Mouse (Mus musculus) limb, embryonic 12.5 days (tissue): ENCODE data around the gene Syde1. TPM values are rescaled to one million over a fixed set of nuclear protein-coding genes. Genes with fewer than 3 reads are reported as not detected.
"Not testable (repeated sequence)": the region's sequence is repeated elsewhere in the genome, so short reads cannot be mapped to it uniquely, and the experiment has no call there.

Experiments
- ATAC-seq: fragments of 200-750 bp; cut with Nextera tagmentation; 2 replicates; pipeline ENCODE4 v1.8.0; 2017; ENCODE audit warnings: low read depth, moderate TSS enrichment; ENCODE audit not compliant: insufficient number of reproducible peaks, insufficient read depth, low FRiP score, low TSS enrichment
- H3K27ac ChIP-seq: fragments of 300-500 bp; sonication (generic); 2 replicates; pipeline ENCODE4 v1.5.1; 2016; ENCODE audit warnings: mild to moderate bottlenecking, moderate library complexity
- H3K27me3 ChIP-seq: fragments of 300-500 bp; sonication (generic); 2 replicates; pipeline ENCODE4 v1.6.1; 2016; ENCODE audit warnings: mild to moderate bottlenecking, moderate library complexity
- H3K36me3 ChIP-seq: fragments of 300-500 bp; sonication (generic); 2 replicates; pipeline ENCODE4 v1.6.1; 2016; ENCODE audit warnings: mild to moderate bottlenecking, moderate library complexity
- H3K4me1 ChIP-seq: fragments of 300-500 bp; sonication (generic); replicated peaks from 2 replicates; pipeline ENCODE4 v1.6.1; 2016
- H3K4me2 ChIP-seq: fragments of 300-500 bp; sonication (generic); 2 replicates; pipeline ENCODE4 v1.6.1; 2016; ENCODE audit warnings: mild to moderate bottlenecking, moderate library complexity
- H3K4me3 ChIP-seq: fragments of 300-500 bp; sonication (generic); replicated peaks from 2 replicates; pipeline ENCODE4 v1.5.1; 2016; ENCODE audit warnings: mild to moderate bottlenecking
- H3K9ac ChIP-seq: fragments of 300-500 bp; sonication (generic); replicated peaks from 2 replicates; pipeline ENCODE4 v1.6.1; 2016; ENCODE audit warnings: mild to moderate bottlenecking, moderate library complexity
- H3K9me3 ChIP-seq: fragments of 300-500 bp; sonication (generic); 2 replicates; pipeline ENCODE4 v1.6.1; 2016; ENCODE audit warnings: mild to moderate bottlenecking, moderate library complexity
- WGBS: fragments of 180-500 bp; shearing (Covaris S2); methylation state at CpG from one replicate; pipeline ENCODE4 v1.1.7; 2016; 5-methylcytosine and 5-hydroxymethylcytosine counted together
- polyA plus RNA-seq: library from polyadenylated mRNA; unstranded; fragments of >200 nt; fragmentation: Nextera tagmentation; extraction: Ambion mirVana; gene quantifications from 2 replicates; pipeline ENCODE4 v1.2.1, GENCODE M21; 2016

Syde1 gene
- 19.0 and 19.7 TPM in 2 replicates for polyA plus RNA-seq

GRCm38 (mm10) chr10:78591406-78592328, at the start of gene Syde1:
Gene Syde1, minus strand, starts transcription at chr10:78591964.
- H3K27ac ChIP-seq, result peak within 1 kb of the TSS; percentile 88
- 5% methylated on average over 34 of the region's 54 CpGs for WGBS
- H3K9me3 ChIP-seq, result no peaks in the 10 kb centered on the region
- H3K27me3 ChIP-seq, result no peaks in the 10 kb centered on the region
- H3K4me1 ChIP-seq, result peaks cover 14% of the 10 kb centered on the region
- peak within 1 kb of the TSS; percentile 63 for H3K4me2 ChIP-seq
- H3K36me3 ChIP-seq, result peaks cover 32% of the 10 kb centered on the region
- peak within 1 kb of the TSS; percentile 86 for H3K9ac ChIP-seq
- H3K4me3 ChIP-seq, result peak within 1 kb of the TSS; percentile 74
- ATAC-seq, result peak; percentile 77

- H3K4me2 ChIP-seq, result peak overlapping the region; percentile 21; the same call in 1 of the 2 replicates
- H3K36me3 ChIP-seq, result no peaks in the 10 kb centered on the region
- H3K4me3 ChIP-seq, result no peak overlapping the region
- no peak overlapping the region for H3K9ac ChIP-seq
- ATAC-seq, result no peak
- WGBS, result 14% methylated on average over 6 of the region's 6 CpGs
- no peaks in the 10 kb centered on the region for H3K4me1 ChIP-seq
- H3K9me3 ChIP-seq, result no peaks in the 10 kb centered on the region
- no peak overlapping the region for H3K27ac ChIP-seq
- no peaks in the 10 kb centered on the region; the same call in 1 of the 2 replicates for H3K27me3 ChIP-seq
Measured at GRCm38 (mm10) chr10:78632311-78632710, 40.5 kb upstream of the Syde1 start.

GRCm38 (mm10) chr10:78630194-78630593, 38.4 kb upstream of the Syde1 start:
- H3K27ac ChIP-seq, result no peak overlapping the region
- ATAC-seq, result no peak
- no peak overlapping the region for H3K9ac ChIP-seq
- H3K4me1 ChIP-seq, result no peaks in the 10 kb centered on the region
- no peak overlapping the region for H3K4me2 ChIP-seq
- no peak overlapping the region for H3K4me3 ChIP-seq
- H3K36me3 ChIP-seq, result no peaks in the 10 kb centered on the region
- H3K27me3 ChIP-seq, result no peaks in the 10 kb centered on the region; the same call in 1 of the 2 replicates
- H3K9me3 ChIP-seq, result no peaks in the 10 kb centered on the region
- WGBS, result 82% methylated on average over 4 of the region's 4 CpGs

- H3K4me1 ChIP-seq, result not testable (repeated sequence)
Measured at GRCm38 (mm10) chr10:78623143-78623542, 31.4 kb upstream of the Syde1 start.

GRCm38 (mm10) chr10:78617974-78618373, 26.2 kb upstream of the Syde1 start, which contains the start of gene Olfr1357:
Gene Olfr1357, minus strand, starts transcription at chr10:78618074.
- Histone ChIP-seq H3K27ac (no peak within 1 kb of the TSS), H3K9ac (no peak within 1 kb of the TSS), H3K4me2 (no peak within 1 kb of the TSS), H3K36me3 (no peaks in the 10 kb centered on the region), H3K4me3 (no peak within 1 kb of the TSS), H3K4me1 (no peaks in the 10 kb centered on the region), H3K9me3 (no peaks in the 10 kb centered on the region), H3K27me3 (no peaks in the 10 kb centered on the region)
- 89% methylated on average over 1 of the region's 1 CpGs for WGBS
- ATAC-seq, result no peak

More at GRCm38 (mm10) chr10:78623143-78623542, 31.4 kb upstream of the Syde1 start:
- H3K4me2 ChIP-seq, H3K27me3 ChIP-seq, H3K4me3 ChIP-seq, H3K36me3 ChIP-seq, H3K9ac ChIP-seq, H3K27ac ChIP-seq, ATAC-seq, H3K9me3 ChIP-seq: not testable (repeated sequence)
- 84% methylated on average over 3 of the region's 3 CpGs for WGBS

GRCm38 (mm10) chr10:78607602-78608001, 15.8 kb upstream of the Syde1 start:
- H3K4me1 ChIP-seq, result no peaks in the 10 kb centered on the region
- WGBS, result 67% methylated on average over 3 of the region's 3 CpGs
- no peak overlapping the region for H3K4me3 ChIP-seq
- H3K27ac ChIP-seq, result no peak overlapping the region
- H3K4me2 ChIP-seq, result no peak overlapping the region
- H3K27me3 ChIP-seq, result no peaks in the 10 kb centered on the region
- H3K36me3 ChIP-seq, result no peaks in the 10 kb centered on the region
- no peak for ATAC-seq
- no peaks in the 10 kb centered on the region for H3K9me3 ChIP-seq
- H3K9ac ChIP-seq, result no peak overlapping the region

- H3K27me3 ChIP-seq, result no peaks in the 10 kb centered on the region
- WGBS, result 51% methylated on average over 3 of the region's 3 CpGs
- no peak overlapping the region for H3K4me3 ChIP-seq
- no peaks in the 10 kb centered on the region for H3K9me3 ChIP-seq
- H3K4me1 ChIP-seq, result no peaks in the 10 kb centered on the region
- no peak for ATAC-seq
- H3K36me3 ChIP-seq, result no peaks in the 10 kb centered on the region
- H3K27ac ChIP-seq, result no peak overlapping the region
- H3K4me2 ChIP-seq, result no peak overlapping the region
- no peak overlapping the region for H3K9ac ChIP-seq
Measured at GRCm38 (mm10) chr10:78605080-78605479, 13.3 kb upstream of the Syde1 start.

GRCm38 (mm10) chr10:78599865-78600264, 8.1 kb upstream of the Syde1 start:
- Histone ChIP-seq H3K4me1 (no peaks in the 10 kb centered on the region), H3K4me2 (no peak overlapping the region), H3K36me3 (no peaks in the 10 kb centered on the region), H3K27me3 (no peaks in the 10 kb centered on the region), H3K4me3 (no peak overlapping the region), H3K9ac (no peak overlapping the region), H3K9me3 (no peaks in the 10 kb centered on the region), H3K27ac (no peak overlapping the region)
- no peak for ATAC-seq
- WGBS, result 88% methylated on average over 5 of the region's 5 CpGs

- Histone ChIP-seq H3K27me3 (no peaks in the 10 kb centered on the region), H3K4me1 (peaks cover 14% of the 10 kb centered on the region), H3K9me3 (no peaks in the 10 kb centered on the region), H3K4me2 (no peak overlapping the region), H3K9ac (no peak overlapping the region), H3K27ac (no peak overlapping the region), H3K36me3 (peaks cover 5% of the 10 kb centered on the region), H3K4me3 (no peak overlapping the region)
- no peak for ATAC-seq
Measured at GRCm38 (mm10) chr10:78594566-78594965, 2.8 kb upstream of the Syde1 start.

GRCm38 (mm10) chr10:78594157-78594556, 2.4 kb upstream of the Syde1 start:
- Histone ChIP-seq H3K27ac (no peak overlapping the region), H3K36me3 (peaks cover 9% of the 10 kb centered on the region), H3K9ac (no peak overlapping the region), H3K4me1 (peaks cover 14% of the 10 kb centered on the region), H3K4me2 (no peak overlapping the region), H3K27me3 (no peaks in the 10 kb centered on the region), H3K4me3 (no peak overlapping the region), H3K9me3 (no peaks in the 10 kb centered on the region)
- ATAC-seq, result no peak
- WGBS, result 71% methylated on average over 6 of the region's 6 CpGs

GRCm38 (mm10) chr10:78593736-78594135, 2.0 kb upstream of the Syde1 start:
- no peaks in the 10 kb centered on the region for H3K9me3 ChIP-seq
- H3K27me3 ChIP-seq, result no peaks in the 10 kb centered on the region
- peaks cover 14% of the 10 kb centered on the region for H3K4me1 ChIP-seq
- H3K27ac ChIP-seq, result no peak overlapping the region
- ATAC-seq, result no peak
- H3K36me3 ChIP-seq, result peaks cover 13% of the 10 kb centered on the region
- H3K4me2 ChIP-seq, result no peak overlapping the region
- 92% methylated on average over 5 of the region's 5 CpGs for WGBS
- H3K9ac ChIP-seq, result no peak overlapping the region
- no peak overlapping the region for H3K4me3 ChIP-seq
